Mouse (Mus musculus) embryo, embryonic 11 days (tissue): ENCODE results near the gene Slc4a5.

ENCODE experiments used
- DNase-seq: peaks from one replicate; pipeline ENCODE4 v3.0.0-alpha.2; 2015

The Slc4a5 gene

GRCm38 (mm10) chr6:83219814-83220213 lies at the start of gene Slc4a5:
TSS of gene Slc4a5 (plus strand) at chr6:83219828.
- no peak for DNase-seq

GRCm38 (mm10) chr6:83169872-83170271 lies 49.8 kb upstream of the Slc4a5 start:
- no peak for DNase-seq

- DNase-seq = no peak
These were observed 48.6 kb upstream of the Slc4a5 start for GRCm38 (mm10) chr6:83171063-83171462.

GRCm38 (mm10) chr6:83172240-83172920 lies 47.2 kb upstream of the Slc4a5 start:
- DNase-seq = no peak

GRCm38 (mm10) chr6:83175996-83176395 lies 43.6 kb upstream of the Slc4a5 start:
- DNase-seq = no peak

- peak; percentile 71 for DNase-seq
These were observed 40.1 kb upstream of the Slc4a5 start for GRCm38 (mm10) chr6:83179390-83180117.

GRCm38 (mm10) chr6:83180605-83181004 lies 39.0 kb upstream of the Slc4a5 start:
- no peak for DNase-seq

- DNase-seq = peak; percentile 30
These were observed 34.7 kb upstream of the Slc4a5 start for GRCm38 (mm10) chr6:83184858-83185435.

GRCm38 (mm10) chr6:83185895-83186861 lies 33.5 kb upstream of the Slc4a5 start:
- peak; percentile 91 for DNase-seq

- DNase-seq = peak; percentile 15
These were observed 32.7 kb upstream of the Slc4a5 start for GRCm38 (mm10) chr6:83186946-83187345.

- DNase-seq = no peak
These were observed 26.1 kb upstream of the Slc4a5 start for GRCm38 (mm10) chr6:83193571-83193970.

- peak; percentile 37 for DNase-seq
These were observed 22.2 kb upstream of the Slc4a5 start for GRCm38 (mm10) chr6:83197345-83198004.

- no peak for DNase-seq
These were observed 16.3 kb upstream of the Slc4a5 start for GRCm38 (mm10) chr6:83203320-83203719.

- no peak for DNase-seq
These were observed 13.8 kb upstream of the Slc4a5 start for GRCm38 (mm10) chr6:83205851-83206250.

GRCm38 (mm10) chr6:83206321-83206720 lies 13.3 kb upstream of the Slc4a5 start:
- DNase-seq = no peak

GRCm38 (mm10) chr6:83207361-83208049 lies 12.1 kb upstream of the Slc4a5 start:
- no peak for DNase-seq

GRCm38 (mm10) chr6:83208050-83208400 lies 11.6 kb upstream of the Slc4a5 start:
- no peak for DNase-seq

GRCm38 (mm10) chr6:83210495-83210894 lies 9.1 kb upstream of the Slc4a5 start:
- DNase-seq = no peak

GRCm38 (mm10) chr6:83211526-83211925 lies 8.1 kb upstream of the Slc4a5 start:
- no peak for DNase-seq

- peak; percentile 85 for DNase-seq
These were observed 4.5 kb upstream of the Slc4a5 start for GRCm38 (mm10) chr6:83215002-83215666.

GRCm38 (mm10) chr6:83231486-83231885 lies 11.9 kb downstream of the Slc4a5 start:
- no peak for DNase-seq
